Mouse (Mus musculus): ENCODE measurements around the gene Dlec1. TPM values are rescaled to one million over a fixed set of nuclear protein-coding genes. Genes with fewer than 3 reads are reported as not detected.

The Dlec1 gene
- polyA plus RNA-seq, 1 experiment from 2014 or later = 0.64 TPM

GRCm38 (mm10) chr9:119107566-119107965, 5.3 kb downstream of the Dlec1 start:
- no peak overlapping the region for H3K9ac ChIP-seq (replicated peaks; ENCODE audit: low read depth)
- TF ChIP-seq CTCF (IDR thresholded peaks at IDR 0.05) (peak; percentile 48), EP300 (IDR thresholded peaks at IDR 0.05) (no peak)
- H3K27ac ChIP-seq (ENCODE audit: low read length) = no peak overlapping the region
- no peaks in the 10 kb centered on the region for H3K27me3 ChIP-seq (replicated peaks; ENCODE audit: insufficient read depth, low read length)
- no peaks in the 10 kb centered on the region for H3K36me3 ChIP-seq (ENCODE audit: insufficient read depth, low read length)
- ATAC-seq = no peak
- H3K4me2 ChIP-seq (replicated peaks; ENCODE audit: low read depth, low read length) = no peak overlapping the region
- H3K9me3 ChIP-seq (ENCODE audit: low read length) = no peaks in the 10 kb centered on the region
- H3K4me3 ChIP-seq (ENCODE audit: low read depth, low read length) = no peak overlapping the region
- H3K4me1 ChIP-seq (ENCODE audit: insufficient read depth, low read depth, low read length) = no peaks in the 10 kb centered on the region; the same call in 1 of the 2 replicates
- 88% methylated on average over 4 of the region's 4 CpGs for WGBS
- peak; percentile 34 for DNase-seq (ENCODE audit: low spot score)

GRCm38 (mm10) chr9:119109685-119110353, 7.5 kb downstream of the Dlec1 start:
- TF ChIP-seq CTCF (IDR thresholded peaks at IDR 0.05) (no peak), EP300 (IDR thresholded peaks at IDR 0.05) (no peak)
- H3K36me3 ChIP-seq (ENCODE audit: insufficient read depth, low read length) = no peaks in the 10 kb centered on the region
- no peak overlapping the region for H3K4me3 ChIP-seq (ENCODE audit: low read depth, low read length)
- H3K27ac ChIP-seq (ENCODE audit: low read length) = no peak overlapping the region
- ATAC-seq (no peak), DNase-seq (ENCODE audit: low spot score) (no peak)
- no peaks in the 10 kb centered on the region; the same call in 1 of the 2 replicates for H3K4me1 ChIP-seq (ENCODE audit: insufficient read depth, low read depth, low read length)
- 67% methylated on average over 12 of the region's 12 CpGs for WGBS
- H3K9ac ChIP-seq (replicated peaks; ENCODE audit: low read depth) = no peak overlapping the region
- no peaks in the 10 kb centered on the region for H3K9me3 ChIP-seq (ENCODE audit: low read length)
- H3K27me3 ChIP-seq (replicated peaks; ENCODE audit: insufficient read depth, low read length) = no peaks in the 10 kb centered on the region
- no peak overlapping the region for H3K4me2 ChIP-seq (replicated peaks; ENCODE audit: low read depth, low read length)

DNA sequence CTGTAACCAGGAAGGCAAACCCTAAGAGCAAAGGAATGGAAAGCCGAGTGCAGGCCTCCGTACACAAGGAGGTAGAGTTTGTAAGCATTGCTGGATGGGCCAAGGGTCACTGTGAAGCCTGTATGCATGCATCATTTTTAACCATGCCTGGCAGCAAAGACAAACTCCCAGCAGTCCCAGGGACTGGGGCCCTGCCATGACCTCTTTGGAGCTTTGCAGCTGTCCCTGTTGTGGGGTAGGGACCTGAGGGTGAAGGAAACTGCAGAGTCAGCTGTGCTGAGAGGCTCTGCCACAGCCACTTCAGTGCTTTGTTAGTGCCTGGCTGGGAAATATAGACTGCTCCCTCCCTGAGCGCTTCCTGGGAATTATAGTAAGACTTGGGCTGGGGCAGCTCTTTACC, 8.4 kb downstream of the Dlec1 start:
- 37% methylated on average over 3 of the region's 3 CpGs for WGBS
- no peaks in the 10 kb centered on the region for H3K27me3 ChIP-seq (replicated peaks; ENCODE audit: insufficient read depth, low read length)
- no peak overlapping the region for H3K4me2 ChIP-seq (replicated peaks; ENCODE audit: low read depth, low read length)
- no peaks in the 10 kb centered on the region; the same call in 1 of the 2 replicates for H3K4me1 ChIP-seq (ENCODE audit: insufficient read depth, low read depth, low read length)
- H3K36me3 ChIP-seq (ENCODE audit: insufficient read depth, low read length) = no peaks in the 10 kb centered on the region
- H3K9ac ChIP-seq (replicated peaks; ENCODE audit: low read depth) = no peak overlapping the region
- DNase-seq (ENCODE audit: low spot score) (no peak), ATAC-seq (no peak)
- H3K27ac ChIP-seq (ENCODE audit: low read length) = no peak overlapping the region
- no peak for TF ChIP-seq EP300 (IDR thresholded peaks at IDR 0.05)
- no peak for TF ChIP-seq CTCF (IDR thresholded peaks at IDR 0.05)
- no peaks in the 10 kb centered on the region for H3K9me3 ChIP-seq (ENCODE audit: low read length)
- no peak overlapping the region for H3K4me3 ChIP-seq (ENCODE audit: low read depth, low read length)

- Histone ChIP-seq H3K9ac (replicated peaks; ENCODE audit: low read depth) (no peak overlapping the region), H3K36me3 (ENCODE audit: insufficient read depth, low read length) (no peaks in the 10 kb centered on the region), H3K9me3 (ENCODE audit: low read length) (no peaks in the 10 kb centered on the region), H3K27ac (ENCODE audit: low read length) (no peak overlapping the region), H3K4me2 (replicated peaks; ENCODE audit: low read depth, low read length) (no peak overlapping the region), H3K4me1 (ENCODE audit: insufficient read depth, low read depth, low read length) (no peaks in the 10 kb centered on the region; the same call in 1 of the 2 replicates), H3K27me3 (replicated peaks; ENCODE audit: insufficient read depth, low read length) (no peaks in the 10 kb centered on the region), H3K4me3 (ENCODE audit: low read depth, low read length) (no peak overlapping the region)
- TF ChIP-seq CTCF (IDR thresholded peaks at IDR 0.05) = no peak
- no peak for TF ChIP-seq EP300 (IDR thresholded peaks at IDR 0.05)
- DNase-seq (ENCODE audit: low spot score) (no peak), ATAC-seq (no peak)
- WGBS = 87% methylated on average over 17 of the region's 17 CpGs
Observed at GRCm38 (mm10) chr9:119114911-119115310, 12.6 kb downstream of the Dlec1 start.

GRCm38 (mm10) chr9:119119409-119120167, 17.3 kb downstream of the Dlec1 start:
- H3K4me2 ChIP-seq (replicated peaks; ENCODE audit: low read depth, low read length) = no peak overlapping the region
- WGBS = 81% methylated on average over 19 of the region's 19 CpGs

GRCm38 (mm10) chr9:119120168-119120560, 17.9 kb downstream of the Dlec1 start:
- Histone ChIP-seq H3K9ac (replicated peaks; ENCODE audit: low read depth) (no peak overlapping the region), H3K27ac (ENCODE audit: low read length) (no peak overlapping the region)
- WGBS = 55% methylated on average over 3 of the region's 3 CpGs

More at GRCm38 (mm10) chr9:119119409-119120167, 17.3 kb downstream of the Dlec1 start:
- TF ChIP-seq CTCF (IDR thresholded peaks at IDR 0.05) (no peak), EP300 (IDR thresholded peaks at IDR 0.05) (no peak)
- H3K9ac ChIP-seq (replicated peaks; ENCODE audit: low read depth) = no peak overlapping the region
- ATAC-seq (no peak), DNase-seq (ENCODE audit: low spot score) (no peak)
- H3K36me3 ChIP-seq (ENCODE audit: insufficient read depth, low read length) = no peaks in the 10 kb centered on the region
- H3K27ac ChIP-seq (ENCODE audit: low read length) = no peak overlapping the region
- no peaks in the 10 kb centered on the region for H3K4me1 ChIP-seq (ENCODE audit: insufficient read depth, low read depth, low read length)
- no peaks in the 10 kb centered on the region for H3K9me3 ChIP-seq (ENCODE audit: low read length)
- H3K4me3 ChIP-seq (ENCODE audit: low read depth, low read length) = no peak overlapping the region
- no peaks in the 10 kb centered on the region for H3K27me3 ChIP-seq (replicated peaks; ENCODE audit: insufficient read depth, low read length)

More at GRCm38 (mm10) chr9:119120168-119120560, 17.9 kb downstream of the Dlec1 start:
- TF ChIP-seq CTCF (IDR thresholded peaks at IDR 0.05) (no peak), EP300 (IDR thresholded peaks at IDR 0.05) (no peak)
- Histone ChIP-seq H3K36me3 (ENCODE audit: insufficient read depth, low read length) (no peaks in the 10 kb centered on the region), H3K4me3 (ENCODE audit: low read depth, low read length) (no peak overlapping the region), H3K9me3 (ENCODE audit: low read length) (no peaks in the 10 kb centered on the region), H3K4me1 (ENCODE audit: insufficient read depth, low read depth, low read length) (no peaks in the 10 kb centered on the region), H3K4me2 (replicated peaks; ENCODE audit: low read depth, low read length) (no peak overlapping the region), H3K27me3 (replicated peaks; ENCODE audit: insufficient read depth, low read length) (no peaks in the 10 kb centered on the region)
- ATAC-seq (no peak), DNase-seq (ENCODE audit: low spot score) (no peak)

Measured in lung, postnatal 0 days (tissue).